Mouse (Mus musculus) layer of hippocampus, postnatal 10 days (tissue): ENCODE measurements around the gene Tubgcp3. TPM values are rescaled to one million over a fixed set of nuclear protein-coding genes. Genes with fewer than 3 reads are reported as not detected.
"Not testable (repeated sequence)": the region's sequence is repeated elsewhere in the genome, so short reads cannot be mapped to it uniquely, and the experiment has no call there.

ENCODE experiments used
- DNase-seq, 2 experiments: peaks; one replicate each; pipeline ENCODE4 v3.0.0; 2021; ENCODE audit warnings: low spot score in 2 of 2
- long read RNA-seq: library from polyadenylated mRNA; stranded (forward); transcript quantifications from one replicate; pipeline ENCODE4 v2.0.0, GENCODE M21; 2023
- total RNA-seq, 2 experiments: library from RNA; stranded (reverse); gene quantifications; 2 replicates each; pipeline ENCODE4 v1.2.3; 2021

Gene Tubgcp3
- 10 to 100 TPM; 33.0 to 33.5 TPM for total RNA-seq
- long read RNA-seq, transcript Tubgcp3-201 (22 exons, 3,797 nt) = major isoform, 10 of 16 reads
- long read RNA-seq, partial matches to known transcripts = 5 of 16 reads
- long read RNA-seq, other reads (novel, unspliced or antisense) = 1 of 16 reads

DNA sequence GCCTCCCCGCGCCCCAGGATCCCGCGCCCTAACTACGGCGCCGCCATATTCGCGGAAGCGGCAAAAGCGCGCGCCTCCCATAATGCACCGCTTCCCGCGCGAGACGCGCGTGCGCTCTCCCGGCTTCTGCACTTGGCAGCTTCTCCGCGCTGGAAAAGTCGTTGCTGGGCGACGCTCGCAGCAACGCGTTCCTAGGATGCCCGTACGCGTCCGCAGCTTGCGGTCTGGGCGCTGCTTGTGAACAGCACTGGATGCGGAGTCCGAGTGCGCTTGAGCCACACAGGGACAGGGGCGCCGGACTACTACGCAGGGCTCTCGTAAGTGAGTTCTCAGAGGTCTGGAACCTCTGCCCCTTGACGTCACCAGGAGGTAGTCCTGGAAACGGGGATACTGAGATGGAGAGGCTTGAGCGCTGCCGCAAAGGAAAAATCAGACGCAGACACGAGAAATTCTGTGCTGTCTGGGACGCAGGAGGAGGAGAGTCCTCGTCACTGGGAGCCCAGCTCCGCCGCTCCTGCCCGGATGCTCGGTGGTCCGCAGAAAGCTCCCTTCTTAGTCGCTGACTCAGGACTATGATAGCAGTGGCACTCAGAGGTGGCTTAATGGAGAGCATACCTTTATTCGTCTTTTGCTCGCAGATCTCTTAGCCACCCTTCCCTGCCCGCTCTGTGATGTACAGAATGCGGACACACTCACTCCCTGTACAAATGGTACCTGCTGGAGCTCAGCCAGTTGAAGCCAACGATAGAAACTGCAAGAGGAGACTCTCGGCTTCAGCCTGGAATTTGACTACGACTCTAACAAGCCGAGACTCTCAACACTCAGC lies at the start of gene Tubgcp3:
TSS of gene Tubgcp3 (minus strand) at position 193 of the 826 bp plus-strand sequence.
- peak; percentile 92 to 94 for DNase-seq

DNA sequence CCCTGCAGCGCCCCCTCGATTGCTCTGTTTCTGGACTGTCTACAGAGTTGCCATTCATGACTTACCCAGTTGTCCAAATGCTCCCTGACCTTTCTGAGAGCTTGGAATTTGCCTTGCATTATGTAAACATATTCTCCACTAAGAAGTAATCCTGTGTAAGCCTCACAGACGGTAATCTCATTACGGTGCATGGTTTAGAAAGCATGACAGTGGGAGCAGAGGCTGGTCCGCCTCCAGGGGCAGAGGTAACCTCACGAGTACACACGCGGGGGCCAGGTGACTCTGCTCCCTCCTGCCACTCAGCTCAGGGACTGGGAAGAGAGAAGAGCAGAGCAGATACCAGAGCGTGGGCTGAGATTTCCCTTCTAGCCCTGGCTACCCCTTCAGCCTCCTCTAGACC lies 47.0 kb upstream of the Tubgcp3 start:
- no peak for DNase-seq

DNA sequence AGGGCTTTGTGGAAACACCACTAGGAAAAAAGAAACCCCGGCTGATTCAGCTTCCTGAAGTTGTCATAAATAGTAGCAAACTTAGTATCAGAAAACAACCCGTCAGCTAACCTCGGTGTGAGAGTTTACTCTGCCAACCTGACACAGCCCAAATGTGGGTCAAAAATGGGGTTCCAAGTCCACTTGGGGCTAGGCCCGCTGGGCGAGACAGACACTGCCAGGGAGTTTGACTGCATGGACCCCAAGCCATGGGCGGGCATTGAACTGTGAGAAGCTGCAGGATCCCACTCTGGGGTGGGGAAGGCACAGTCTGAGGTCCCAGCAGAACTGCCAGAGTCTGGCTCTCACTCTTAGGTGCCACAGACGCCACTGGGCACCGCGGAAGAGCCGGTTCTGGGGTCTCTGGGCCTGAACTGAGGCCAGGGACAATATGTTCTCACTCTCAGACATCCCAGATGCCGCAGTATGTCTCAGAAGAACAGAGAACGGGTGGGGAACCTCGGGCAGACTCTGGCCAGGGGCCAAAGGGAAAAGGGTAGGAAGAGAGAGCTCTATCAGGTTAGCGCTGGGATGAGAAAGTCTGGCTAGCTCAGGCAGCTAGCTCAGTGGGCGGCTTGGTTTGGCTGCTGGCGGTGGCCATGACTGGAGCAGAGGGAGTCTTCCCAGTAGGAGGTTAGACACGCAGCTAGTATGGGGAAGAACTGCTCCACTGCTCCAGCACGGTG lies 44.0 kb upstream of the Tubgcp3 start:
- no peak for DNase-seq

DNA sequence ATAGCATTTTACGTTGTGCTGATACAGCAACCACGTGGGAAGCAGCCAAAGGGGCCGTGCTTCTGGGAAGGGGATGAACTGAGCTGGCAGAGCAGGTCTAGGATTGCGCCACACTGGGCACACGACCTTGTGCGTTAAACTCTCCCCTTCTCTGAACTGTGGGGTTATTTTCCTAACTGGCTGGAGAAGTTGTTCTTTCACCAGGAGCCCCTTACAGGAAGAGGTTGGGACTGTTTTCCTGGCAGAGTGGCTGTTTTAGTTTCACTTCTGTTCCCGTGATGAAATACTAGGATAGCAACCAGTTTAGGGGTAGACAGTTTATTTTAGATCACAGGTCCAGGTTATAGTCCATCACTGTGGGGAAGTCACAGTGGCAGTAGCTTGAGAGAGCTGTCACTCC lies 39.6 kb upstream of the Tubgcp3 start:
- DNase-seq = no peak

DNA sequence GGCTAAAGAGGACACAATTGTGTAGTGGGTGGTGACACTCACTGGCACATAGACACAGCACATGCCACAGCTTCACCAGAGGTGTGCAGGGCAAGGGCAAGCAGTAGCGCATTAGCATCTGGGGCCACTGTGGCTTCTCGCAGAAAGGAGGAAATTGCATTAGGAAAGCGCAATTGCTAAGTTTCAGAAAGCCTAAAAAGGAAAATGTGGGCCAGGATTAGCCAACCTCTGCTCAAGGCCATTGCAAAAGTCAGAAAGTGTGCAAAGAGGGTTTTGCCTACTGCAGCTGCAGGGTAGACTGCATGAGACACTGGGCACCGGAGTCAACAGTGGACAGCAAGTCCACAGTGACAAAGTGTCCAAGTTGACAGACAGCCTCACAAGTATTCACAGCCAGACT lies 31.5 kb upstream of the Tubgcp3 start:
- DNase-seq = no peak

DNA sequence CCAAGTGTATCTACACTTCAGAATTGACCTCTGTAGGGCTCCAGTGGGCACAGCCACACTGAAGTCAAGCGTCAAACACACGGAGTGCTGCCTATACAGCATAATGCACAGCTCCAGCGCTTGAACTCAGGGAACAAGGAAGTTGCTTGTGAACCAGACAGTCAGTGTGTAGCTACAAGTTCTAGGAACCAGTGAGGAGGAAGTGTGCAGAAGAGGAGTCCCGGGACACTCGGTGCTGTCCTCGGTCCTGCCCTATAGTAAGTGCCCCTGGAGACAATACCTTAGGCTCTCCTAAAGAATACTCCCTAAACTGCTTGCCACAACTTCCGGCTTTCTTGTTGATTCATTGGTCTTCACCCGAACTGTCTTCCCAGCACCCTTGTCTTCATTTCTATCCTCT lies 30.2 kb upstream of the Tubgcp3 start:
- no peak for DNase-seq

DNA sequence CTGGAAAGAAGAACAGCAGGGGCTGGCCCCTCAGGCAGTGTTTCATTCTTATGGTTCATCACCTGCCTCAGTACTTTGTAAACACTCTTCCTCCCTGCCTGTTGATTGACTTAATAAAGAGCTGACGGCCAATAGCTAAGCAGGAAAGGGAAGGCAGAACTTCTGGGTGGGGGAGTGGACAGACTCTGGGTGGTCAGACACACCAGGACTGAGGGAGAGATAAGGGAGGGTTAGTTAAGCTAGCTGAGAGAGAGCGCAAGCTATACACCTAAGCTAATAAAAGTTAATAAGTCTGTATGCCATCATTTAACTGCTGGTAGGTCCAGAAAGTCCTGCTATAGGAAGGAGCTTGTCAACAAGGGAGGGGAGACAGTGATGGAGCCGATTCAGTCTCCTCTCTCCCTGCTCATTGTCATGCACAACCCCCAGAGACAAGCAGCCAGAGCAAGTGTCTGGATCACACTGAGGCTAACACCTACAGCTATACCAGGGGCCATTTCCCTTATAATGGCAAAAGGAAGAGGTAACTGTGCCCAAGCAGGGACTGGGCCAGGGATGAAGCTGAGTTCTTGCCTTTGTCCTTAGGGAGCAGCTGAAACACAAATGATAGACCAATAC lies 26.7 kb upstream of the Tubgcp3 start:
- DNase-seq = no peak

DNA sequence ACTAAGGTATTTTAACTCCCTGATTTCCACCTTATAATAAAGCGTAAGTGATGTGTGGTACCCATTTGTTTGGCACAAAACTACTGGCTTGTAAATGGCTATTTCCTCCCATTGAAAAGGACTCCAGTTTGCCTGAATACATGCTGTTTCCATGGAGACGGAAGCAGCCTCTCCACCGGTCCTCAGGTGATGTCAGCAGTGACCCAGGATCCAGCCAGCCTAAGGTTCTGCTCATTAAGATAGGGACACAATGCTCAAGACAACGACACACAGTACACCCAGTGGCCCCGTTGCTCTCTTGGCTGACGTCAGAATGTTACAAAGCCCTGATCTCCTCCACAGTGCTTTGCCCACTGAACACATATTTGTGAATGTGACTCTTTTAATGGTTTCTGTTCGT lies 16.8 kb upstream of the Tubgcp3 start:
- no peak for DNase-seq

DNA sequence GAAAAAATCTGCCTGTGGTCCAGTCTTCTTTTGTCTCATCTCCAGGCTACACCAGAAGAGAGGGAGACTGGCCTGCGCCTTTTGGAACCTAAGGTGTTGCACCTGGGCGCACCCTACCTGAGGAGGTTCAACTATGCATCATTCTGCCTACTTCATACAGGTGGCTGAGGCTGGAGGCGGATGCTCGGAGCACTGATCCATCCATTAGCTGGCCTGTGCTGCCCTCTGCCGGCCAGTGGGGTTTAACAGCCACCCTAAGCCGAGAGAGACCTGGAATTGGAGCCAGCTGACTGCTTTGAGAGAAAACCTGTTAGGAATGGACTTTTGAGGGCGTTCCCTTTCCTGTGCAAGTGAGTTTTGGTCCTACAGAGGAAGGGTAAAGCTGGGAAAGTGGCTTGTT lies 5.5 kb upstream of the Tubgcp3 start:
- peak; percentile 88 to 93 for DNase-seq

DNA sequence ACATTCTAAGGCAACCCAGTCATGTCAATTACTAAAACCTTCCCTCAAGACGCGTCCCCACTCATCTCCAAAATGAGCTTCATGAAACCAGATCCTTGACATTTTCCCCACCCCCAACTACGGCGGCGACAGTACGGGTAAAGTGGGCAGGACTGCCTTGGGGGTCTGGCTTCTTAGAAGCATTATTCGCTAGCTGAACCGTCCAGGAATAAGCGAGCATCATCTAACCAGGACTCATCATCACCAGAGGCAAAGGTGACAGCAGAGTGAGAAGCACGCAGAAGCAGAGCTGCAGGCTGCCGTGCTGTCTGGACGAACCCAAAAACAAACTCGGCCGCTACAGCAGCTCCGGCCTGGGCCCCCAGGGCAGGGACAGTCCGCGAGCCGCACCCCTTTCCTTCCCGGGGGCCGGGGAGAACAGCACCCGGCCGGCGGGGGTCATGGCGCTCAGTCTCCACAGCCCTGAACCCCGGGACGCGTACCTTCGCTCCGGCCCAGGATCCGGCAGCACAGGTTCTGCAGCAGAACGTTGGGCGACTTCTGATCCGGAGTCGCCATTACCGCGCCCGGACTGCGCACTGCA lies 484 bp downstream of the Tubgcp3 start:
- DNase-seq = no peak

DNA sequence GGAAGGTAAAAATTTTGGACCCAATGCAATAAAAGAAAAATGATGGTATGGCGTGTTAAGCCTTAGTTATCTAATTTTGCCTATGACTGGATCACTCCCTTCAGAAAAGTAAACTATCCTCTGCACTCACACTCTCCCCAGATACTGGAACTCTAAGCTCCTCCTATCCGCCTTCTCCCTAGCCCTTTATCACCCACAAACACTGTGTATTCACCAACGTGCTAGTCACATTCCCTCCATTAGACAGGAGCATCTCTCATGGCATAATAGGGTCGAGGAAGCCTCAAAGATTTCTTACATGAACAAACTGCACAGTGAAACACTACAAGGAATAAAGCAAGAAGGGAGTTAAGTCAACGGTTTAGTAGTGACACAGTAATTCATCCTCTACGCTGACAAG lies 1.1 kb downstream of the Tubgcp3 start:
- no peak for DNase-seq

DNA sequence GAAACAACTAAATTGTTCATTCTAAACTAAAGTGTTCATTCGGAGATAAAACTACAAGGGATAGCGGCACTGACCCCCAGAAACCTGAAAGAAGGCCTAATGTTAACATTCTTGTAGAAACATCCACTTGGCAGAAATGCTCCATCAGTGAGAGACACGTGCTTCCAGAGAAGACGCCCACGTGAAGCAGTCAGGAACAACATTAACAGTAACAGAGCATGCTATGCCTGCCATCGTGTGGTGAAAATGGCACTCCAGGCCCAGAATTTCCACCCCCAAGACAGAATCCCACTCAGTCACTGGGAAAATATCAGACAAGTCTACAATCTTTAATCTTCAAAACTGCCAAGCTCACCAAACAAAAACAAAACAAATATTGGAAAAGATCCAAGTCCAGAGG lies 3.2 kb downstream of the Tubgcp3 start:
- peak; percentile 37 to 53 for DNase-seq

DNA sequence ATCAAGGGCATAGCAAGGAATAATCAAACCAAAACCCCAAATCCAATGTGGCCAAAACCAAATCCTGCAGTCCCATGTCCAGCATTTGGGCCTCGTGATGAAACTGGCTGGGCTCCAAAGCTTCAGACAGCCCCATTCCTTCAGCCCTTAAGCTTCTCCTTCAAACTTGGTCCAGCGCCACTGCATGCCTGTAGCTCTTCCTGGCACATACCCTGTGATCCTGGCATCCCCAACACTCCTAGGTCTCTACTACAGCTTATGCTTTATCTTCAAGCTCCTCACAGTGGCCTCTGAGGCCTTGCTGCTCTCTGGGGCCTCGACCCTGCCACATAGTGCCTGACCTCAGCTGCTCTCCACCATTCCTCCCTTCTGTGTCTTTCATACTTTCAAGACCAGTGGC lies 5.5 kb downstream of the Tubgcp3 start:
- not testable (repeated sequence) for DNase-seq

DNA sequence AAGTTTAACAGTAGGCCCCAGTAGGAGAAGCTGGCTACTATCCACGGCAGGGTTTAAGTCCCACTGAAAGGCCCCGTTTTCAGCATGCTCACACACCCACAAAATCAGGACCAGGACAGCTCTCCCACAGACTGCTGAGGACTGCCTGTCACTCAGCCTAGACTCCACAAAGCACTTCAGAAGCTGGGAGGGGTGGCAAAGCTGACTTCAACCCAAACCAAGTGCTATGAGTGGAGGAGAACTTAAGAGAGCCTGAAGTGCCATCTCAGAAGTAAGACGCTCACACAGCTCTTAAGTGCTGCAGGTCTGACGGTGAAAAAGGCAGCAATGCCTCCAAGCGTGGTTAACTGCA lies 9.0 kb downstream of the Tubgcp3 start:
- no peak for DNase-seq

DNA sequence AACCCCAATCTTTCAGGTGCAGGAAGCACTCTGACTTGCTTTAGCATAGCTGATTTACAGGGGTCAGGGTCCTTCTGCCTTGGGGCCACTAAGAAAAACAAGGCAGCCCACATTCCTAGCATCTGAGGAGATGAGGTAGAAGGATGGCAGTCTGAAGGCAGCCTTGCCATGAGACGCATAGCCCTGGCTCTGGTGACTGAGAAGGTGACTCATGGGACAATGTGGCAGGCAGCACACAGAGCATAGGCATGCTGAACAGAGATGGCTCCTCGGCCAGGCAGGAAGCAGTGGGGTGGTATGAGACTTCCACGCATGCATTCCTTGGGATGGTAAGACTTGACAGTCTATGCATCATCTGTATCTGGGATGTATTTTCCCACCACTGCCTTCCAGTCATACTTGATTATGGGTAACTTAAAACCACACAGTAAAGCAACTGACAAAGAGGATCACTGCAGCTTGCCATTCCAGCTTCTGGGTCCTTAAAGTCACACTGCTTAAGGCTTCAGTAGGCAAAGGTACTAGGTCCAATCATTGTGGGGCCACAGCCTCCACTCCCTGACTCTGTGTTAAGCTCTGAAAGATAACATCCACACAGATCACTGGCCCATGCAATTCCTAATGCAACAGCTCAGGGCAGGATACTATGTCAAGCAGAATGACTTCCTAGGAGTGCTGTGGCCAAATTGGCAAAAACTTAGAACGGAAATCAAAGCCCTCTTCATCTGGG lies 9.5 kb downstream of the Tubgcp3 start:
- DNase-seq = no peak

DNA sequence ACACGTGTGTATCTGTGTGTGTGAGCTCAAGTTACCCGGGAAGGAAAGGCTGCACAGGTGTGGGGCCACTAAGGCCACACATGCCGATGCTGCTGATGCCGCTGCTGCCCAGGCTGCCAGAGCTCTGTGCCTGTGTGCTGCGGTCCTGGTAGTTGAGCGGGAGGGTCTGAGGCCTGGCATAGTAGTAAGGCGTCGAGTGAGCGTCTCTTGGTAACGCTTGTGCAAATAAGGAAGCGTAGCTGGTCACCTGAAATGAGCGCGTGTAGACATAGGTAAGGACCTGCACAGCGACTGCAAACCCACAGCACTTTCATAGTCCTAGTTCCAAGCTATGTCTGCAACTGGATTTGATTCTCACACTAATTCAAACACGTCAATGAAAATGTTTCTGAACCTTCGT lies 14.6 kb downstream of the Tubgcp3 start:
- DNase-seq = no peak

DNA sequence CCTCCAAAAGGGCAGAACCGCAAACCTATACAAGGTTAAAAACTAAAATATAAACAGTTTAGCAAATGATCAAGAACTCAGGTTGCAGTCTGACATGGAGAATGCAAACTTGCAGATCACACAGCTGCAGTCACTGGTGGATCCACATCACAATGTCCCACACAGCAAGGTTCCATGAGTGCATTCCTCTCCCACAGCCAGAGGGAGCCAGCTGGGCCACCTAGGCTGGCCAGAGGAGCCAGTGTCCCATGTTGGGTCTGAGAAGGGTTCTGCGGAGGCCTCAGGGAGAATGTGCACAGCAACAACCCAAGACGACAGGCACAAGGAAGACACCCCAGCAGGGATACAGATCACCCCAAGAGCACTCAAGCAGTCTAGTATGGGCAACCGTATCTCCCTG lies 20.8 kb downstream of the Tubgcp3 start:
- no peak for DNase-seq

DNA sequence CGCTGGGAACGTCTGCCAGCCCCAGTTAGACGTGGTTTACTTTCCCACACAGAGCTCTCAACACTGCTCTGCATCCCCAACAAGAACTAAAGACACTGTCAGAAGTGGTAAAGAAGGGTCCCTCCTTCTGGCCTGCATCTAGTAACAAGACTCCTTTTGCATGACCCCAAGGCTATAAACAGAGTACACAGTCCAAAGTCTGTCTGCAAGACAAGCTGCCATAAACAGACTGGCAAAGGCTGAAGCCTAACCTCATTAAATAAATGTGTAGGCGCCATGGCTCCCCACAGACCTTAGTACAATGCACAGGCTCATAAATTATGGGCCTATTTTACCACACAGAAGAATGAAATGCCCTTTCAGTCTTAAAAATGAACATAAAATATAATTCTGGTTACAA lies 21.6 kb downstream of the Tubgcp3 start:
- no peak for DNase-seq

DNA sequence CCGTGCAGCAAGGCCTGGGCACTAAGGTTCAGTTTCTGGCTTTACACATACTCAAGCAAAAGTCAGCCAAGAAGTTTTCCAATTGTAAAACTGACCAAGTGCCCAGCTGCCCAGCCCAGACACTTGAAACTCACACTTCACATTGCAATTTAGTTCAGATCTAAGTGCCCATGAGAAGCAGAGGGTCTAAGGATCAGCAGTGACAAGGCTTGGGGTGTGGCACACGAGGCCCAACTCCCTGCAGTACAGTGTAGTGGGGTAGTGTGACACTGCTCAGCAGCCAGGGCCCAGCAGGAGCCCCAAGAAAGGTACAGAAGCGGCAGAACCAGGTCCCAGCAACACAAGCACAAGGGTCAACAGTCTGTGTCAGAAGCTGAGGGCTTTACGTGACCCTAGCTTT lies 23.1 kb downstream of the Tubgcp3 start:
- no peak for DNase-seq

DNA sequence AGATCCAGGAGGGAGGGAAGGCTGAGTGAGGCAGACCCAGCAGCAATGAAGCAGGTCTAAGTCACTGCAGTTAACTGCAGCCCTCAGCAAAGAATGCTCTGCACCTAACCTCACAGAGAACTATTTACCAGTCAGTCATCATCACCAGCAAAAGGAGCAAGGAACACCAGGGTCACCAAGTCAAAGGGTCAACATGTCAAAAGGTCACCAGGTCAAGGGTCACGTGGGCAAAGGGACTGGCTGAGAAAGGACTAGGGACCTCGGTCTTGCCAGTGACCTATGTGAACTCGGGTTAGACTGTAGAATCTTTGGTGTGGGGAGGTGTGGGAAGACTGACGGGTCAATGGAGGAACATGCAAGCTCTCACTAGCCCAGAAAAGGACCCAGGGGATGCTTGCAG lies 25.5 kb downstream of the Tubgcp3 start:
- DNase-seq = no peak

DNA sequence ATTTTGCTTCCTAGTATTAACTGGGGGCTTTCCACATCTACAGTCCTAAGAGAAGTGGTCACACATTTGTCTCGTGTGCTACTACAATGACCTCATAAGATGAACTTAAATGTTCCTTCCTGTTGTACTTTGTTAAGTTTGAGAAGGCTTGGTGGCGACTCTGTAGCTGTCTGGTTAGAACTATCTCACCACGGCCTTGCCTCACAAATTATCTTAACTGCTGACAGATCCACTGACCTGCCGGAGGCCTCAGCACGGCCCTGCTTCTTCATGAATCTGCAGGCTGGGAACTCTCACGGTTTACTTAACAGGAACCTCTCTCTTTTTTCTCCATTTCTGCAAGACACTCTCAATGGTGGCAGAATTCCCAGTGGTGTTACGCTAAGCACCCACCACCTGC lies 27.2 kb downstream of the Tubgcp3 start:
- no peak for DNase-seq
